Mouse (Mus musculus) stomach, embryonic 14.5 days (tissue): ENCODE measurements at regions not wholly inside any gene's neighbourhood (a gene's known extent, or its start where the extent isn't known, plus 50 kb on each side); places are given as distances from the start of the nearest gene placed in this dataset.

ENCODE experiments used
- ATAC-seq: fragments of 200-750 bp; cut with Nextera tagmentation; 2 replicates; pipeline ENCODE4 v1.8.0; 2017; ENCODE audit warnings: low read depth, moderate TSS enrichment; ENCODE audit not compliant: insufficient number of reproducible peaks, insufficient read depth, low FRiP score
- H3K27ac ChIP-seq: fragments of 300-500 bp; sonication (generic); 2 replicates; pipeline ENCODE4 v1.5.1; 2014; ENCODE audit warnings: mild to moderate bottlenecking, low read length, moderate library complexity, mixed read lengths
- H3K27me3 ChIP-seq: fragments of 300-500 bp; sonication (generic); 2 replicates; pipeline ENCODE4 v1.6.1; 2014; ENCODE audit warnings: low read length, control low read depth, mixed read lengths; ENCODE audit not compliant: control insufficient read depth, insufficient read depth
- H3K36me3 ChIP-seq: fragments of 300-500 bp; sonication (generic); 2 replicates; pipeline ENCODE4 v1.6.1; 2014; ENCODE audit warnings: mild to moderate bottlenecking, control low read depth, low read length, moderate library complexity, mixed read lengths; ENCODE audit not compliant: control insufficient read depth, insufficient read depth
- H3K4me1 ChIP-seq: fragments of 300-500 bp; sonication (generic); 2 replicates; pipeline ENCODE4 v1.6.1; 2014; ENCODE audit warnings: low read length, control low read depth, mixed read lengths; ENCODE audit not compliant: control insufficient read depth, insufficient read depth
- H3K4me2 ChIP-seq: fragments of 300-500 bp; sonication (generic); replicated peaks from 2 replicates; pipeline ENCODE4 v1.6.1; 2014; ENCODE audit warnings: low read depth, low read length, control low read depth
- H3K4me3 ChIP-seq: fragments of 300-500 bp; sonication (generic); 2 replicates; pipeline ENCODE4 v1.5.1; 2014; ENCODE audit warnings: low read depth, low read length, control low read depth
- H3K9ac ChIP-seq: fragments of 300-500 bp; sonication (generic); replicated peaks from 2 replicates; pipeline ENCODE4 v1.6.1; 2014; ENCODE audit warnings: low read depth, mild to moderate bottlenecking, control low read depth, low read length, moderate library complexity, mixed read lengths
- H3K9me3 ChIP-seq: fragments of 300-500 bp; sonication (generic); 2 replicates; pipeline ENCODE4 v1.6.1; 2016; ENCODE audit warnings: low read depth, low read length, control low read depth; ENCODE audit not compliant: control insufficient read depth
- WGBS: fragments of 180-500 bp; shearing (Covaris S2); extraction: QIAGEN DNeasy Blood & Tissue Kit; methylation state at CpG from one replicate; pipeline ENCODE4 v1.1.7; 2014; 5-methylcytosine and 5-hydroxymethylcytosine counted together

DNA sequence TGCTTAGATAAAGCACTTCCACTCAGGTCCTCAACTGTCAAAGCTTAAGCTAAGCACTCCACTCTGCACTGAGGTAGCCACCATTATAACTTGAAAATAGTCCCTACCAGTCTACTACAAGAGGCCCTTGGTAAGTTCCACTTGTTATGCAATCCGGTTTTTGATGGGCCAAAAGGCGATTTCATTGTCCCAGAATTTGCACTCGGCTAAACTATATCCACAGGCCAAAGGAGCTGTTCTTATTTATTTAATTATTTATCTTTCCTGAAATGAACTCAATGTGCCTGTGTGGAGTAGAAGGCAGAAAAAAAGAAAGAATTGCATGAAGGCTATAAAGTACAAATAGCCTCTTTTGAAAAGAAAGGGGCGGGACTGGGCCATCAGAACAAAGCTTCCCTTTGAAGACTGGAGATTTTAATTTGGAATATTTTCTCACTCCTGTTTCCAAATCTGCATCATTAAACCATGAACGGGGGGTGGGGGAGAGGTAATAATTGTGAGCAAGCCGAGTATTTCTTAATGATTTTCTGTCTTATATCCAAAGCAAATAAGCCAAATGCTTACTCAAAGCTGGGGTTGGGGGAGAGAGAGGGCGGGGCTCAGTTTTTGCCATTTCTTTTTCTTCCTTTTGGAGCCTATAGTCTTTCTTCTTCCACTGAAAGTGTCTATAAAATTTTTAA is 489.3 kb downstream of the Tox3 start:
- H3K4me1 ChIP-seq = no peaks in the 10 kb centered on the region
- H3K9me3 ChIP-seq = no peaks in the 10 kb centered on the region
- 81% methylated on average over 7 of the region's 7 CpGs for WGBS
- no peak for ATAC-seq
- H3K9ac ChIP-seq = no peak overlapping the region
- H3K36me3 ChIP-seq = no peaks in the 10 kb centered on the region
- no peak overlapping the region for H3K4me2 ChIP-seq
- no peak overlapping the region for H3K4me3 ChIP-seq
- H3K27ac ChIP-seq = no peak overlapping the region
- no peaks in the 10 kb centered on the region for H3K27me3 ChIP-seq

DNA sequence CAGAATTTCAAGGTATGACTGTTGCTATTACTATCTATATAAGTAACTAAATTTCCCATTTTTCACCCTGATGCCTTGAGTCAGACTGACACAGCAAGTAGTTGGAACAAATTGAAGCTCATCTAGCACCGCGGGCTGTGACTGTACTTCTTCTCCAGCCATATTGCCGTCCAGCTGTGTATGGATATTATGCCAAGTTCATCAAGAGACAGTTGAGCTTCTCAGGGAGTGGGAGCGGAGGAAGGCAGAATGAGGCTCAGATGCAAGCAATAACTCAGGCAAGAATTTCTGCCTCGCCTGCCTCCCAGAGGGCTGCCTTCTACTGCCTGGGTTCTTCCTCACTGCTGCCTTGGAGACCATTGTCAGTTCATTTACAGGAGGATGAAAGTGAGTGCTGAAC is 492.6 kb downstream of the Tox3 start:
- H3K4me2 ChIP-seq = no peak overlapping the region
- no peaks in the 10 kb centered on the region for H3K27me3 ChIP-seq
- H3K36me3 ChIP-seq = no peaks in the 10 kb centered on the region
- WGBS = 87% methylated on average over 5 of the region's 5 CpGs
- no peak overlapping the region for H3K4me3 ChIP-seq
- no peak for ATAC-seq
- H3K4me1 ChIP-seq = no peaks in the 10 kb centered on the region
- no peak overlapping the region for H3K9ac ChIP-seq
- H3K9me3 ChIP-seq = no peaks in the 10 kb centered on the region
- H3K27ac ChIP-seq = no peak overlapping the region

DNA sequence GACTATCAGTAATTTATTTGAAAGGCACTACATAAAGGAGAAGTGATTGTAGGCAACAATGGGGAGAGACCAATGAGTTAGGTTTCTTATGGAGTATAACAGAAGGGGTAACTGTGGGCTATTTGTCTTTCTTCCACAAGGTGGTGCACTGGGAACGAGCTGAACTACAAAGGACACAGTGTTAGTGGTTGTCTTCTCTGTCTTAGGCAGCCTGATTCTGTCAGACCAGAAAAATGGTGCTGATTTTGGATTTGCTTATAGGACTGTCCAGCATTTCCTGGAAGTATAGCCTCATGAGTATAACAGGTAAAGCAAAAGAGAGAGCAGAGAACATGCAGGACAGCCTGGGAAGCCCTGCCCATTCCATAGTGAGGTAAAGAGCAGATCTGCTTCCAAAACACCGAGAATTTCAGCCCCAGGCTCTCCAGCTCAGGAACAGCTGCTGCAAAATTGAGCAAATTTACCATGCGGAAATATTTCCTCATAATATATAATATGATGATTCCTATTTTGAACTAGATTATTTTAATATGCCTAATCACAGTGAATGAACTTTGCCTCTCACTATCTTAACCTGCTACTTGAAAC is 497.8 kb downstream of the Tox3 start:
- Histone ChIP-seq H3K9me3 (no peaks in the 10 kb centered on the region), H3K4me2 (no peak overlapping the region), H3K4me1 (no peaks in the 10 kb centered on the region), H3K4me3 (no peak overlapping the region), H3K27ac (no peak overlapping the region), H3K36me3 (no peaks in the 10 kb centered on the region), H3K27me3 (no peaks in the 10 kb centered on the region), H3K9ac (no peak overlapping the region)
- 45% methylated on average over 3 of the region's 3 CpGs for WGBS
- ATAC-seq = peak; percentile 42; the same call in 1 of the 2 replicates

DNA sequence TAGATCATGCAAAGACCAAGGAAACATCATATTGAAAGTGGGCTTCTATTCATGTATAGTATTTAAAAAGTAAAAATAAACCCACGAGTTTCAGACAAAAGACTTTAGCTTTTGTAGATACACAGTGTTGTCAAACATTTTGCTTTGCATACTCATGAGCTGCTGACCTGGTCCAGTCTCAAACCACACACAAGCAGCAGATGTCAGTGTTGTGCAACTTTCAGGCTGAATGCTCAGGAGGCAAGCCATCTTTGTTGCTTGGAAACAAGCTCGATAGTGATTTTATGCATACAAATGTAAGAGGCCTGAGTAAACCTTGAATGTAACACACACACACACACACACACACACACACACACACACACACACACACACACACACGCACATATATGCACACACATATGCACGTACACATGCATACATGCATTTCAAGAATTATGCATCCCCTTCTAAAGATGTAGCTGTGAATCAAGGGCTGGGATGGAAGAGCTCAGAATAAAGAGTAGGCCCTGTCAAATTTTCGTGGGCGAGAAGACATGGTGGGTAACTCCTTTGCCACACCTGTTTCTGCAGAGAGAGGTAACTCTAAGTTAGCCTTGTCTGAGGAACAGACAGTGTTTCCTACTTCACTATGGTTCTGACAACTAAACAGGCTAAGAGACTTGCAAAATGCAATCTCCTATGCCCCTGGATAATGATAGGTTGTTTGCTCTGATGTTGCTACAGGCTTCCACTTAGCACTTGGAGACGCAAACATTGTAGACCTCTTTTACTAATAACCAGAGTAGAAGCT is 498.5 kb downstream of the Tox3 start:
- Histone ChIP-seq H3K4me3 (no peak overlapping the region), H3K27ac (no peak overlapping the region), H3K27me3 (no peaks in the 10 kb centered on the region), H3K9me3 (no peaks in the 10 kb centered on the region), H3K4me1 (no peaks in the 10 kb centered on the region), H3K36me3 (no peaks in the 10 kb centered on the region), H3K9ac (no peak overlapping the region), H3K4me2 (no peak overlapping the region)
- ATAC-seq = no peak
- 65% methylated on average over 7 of the region's 7 CpGs for WGBS

DNA sequence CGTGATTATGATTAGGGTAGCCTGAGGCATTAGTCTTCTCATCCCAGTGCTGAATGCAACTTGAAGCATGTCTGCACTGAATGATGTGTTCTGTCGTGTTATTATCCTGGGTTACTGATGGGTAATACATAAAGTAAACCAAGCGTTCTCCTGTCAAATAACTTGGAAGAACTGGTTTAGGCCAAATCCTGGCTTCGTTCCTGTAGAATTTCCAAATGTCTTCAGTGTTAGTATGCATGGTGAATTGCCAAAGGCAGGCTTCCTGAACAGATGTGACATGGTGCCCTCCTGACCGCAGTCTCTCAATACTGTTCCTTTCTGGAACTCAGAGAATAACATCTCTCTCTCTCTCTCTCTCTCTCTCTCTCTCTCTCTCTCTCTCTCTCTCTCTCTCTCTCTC is 509.6 kb downstream of the Tox3 start:
- 66% methylated on average over 5 of the region's 5 CpGs for WGBS
- Histone ChIP-seq H3K4me1 (no peaks in the 10 kb centered on the region), H3K27ac (no peak overlapping the region), H3K9me3 (no peaks in the 10 kb centered on the region), H3K27me3 (no peaks in the 10 kb centered on the region), H3K36me3 (no peaks in the 10 kb centered on the region), H3K4me2 (no peak overlapping the region), H3K4me3 (no peak overlapping the region), H3K9ac (no peak overlapping the region)
- ATAC-seq = no peak

DNA sequence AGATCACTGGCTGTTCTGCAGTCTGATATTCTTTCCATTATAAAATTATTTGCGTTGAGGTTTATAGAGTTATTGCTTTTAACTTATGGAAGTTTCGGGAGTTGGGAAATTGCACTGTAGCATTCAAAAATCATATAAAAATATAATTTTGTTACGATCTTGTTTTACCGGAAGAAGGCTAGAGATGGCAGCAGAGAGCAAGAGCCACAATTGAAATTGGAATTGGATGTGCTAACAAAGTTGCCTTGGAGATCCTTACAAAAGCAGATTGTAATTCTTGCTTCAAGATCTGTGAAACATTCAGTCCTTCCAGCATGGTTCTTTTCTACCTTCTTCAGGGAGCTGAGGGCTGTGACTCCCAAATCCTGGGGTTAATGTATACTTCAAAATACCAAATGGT is 514.4 kb downstream of the Tox3 start:
- H3K36me3 ChIP-seq = no peaks in the 10 kb centered on the region
- ATAC-seq = no peak
- H3K4me3 ChIP-seq = no peak overlapping the region
- no peak overlapping the region for H3K9ac ChIP-seq
- WGBS = 67% methylated on average over 4 of the region's 4 CpGs
- H3K27me3 ChIP-seq = no peaks in the 10 kb centered on the region
- no peak overlapping the region for H3K27ac ChIP-seq
- no peaks in the 10 kb centered on the region for H3K9me3 ChIP-seq
- H3K4me2 ChIP-seq = no peak overlapping the region
- H3K4me1 ChIP-seq = no peaks in the 10 kb centered on the region

DNA sequence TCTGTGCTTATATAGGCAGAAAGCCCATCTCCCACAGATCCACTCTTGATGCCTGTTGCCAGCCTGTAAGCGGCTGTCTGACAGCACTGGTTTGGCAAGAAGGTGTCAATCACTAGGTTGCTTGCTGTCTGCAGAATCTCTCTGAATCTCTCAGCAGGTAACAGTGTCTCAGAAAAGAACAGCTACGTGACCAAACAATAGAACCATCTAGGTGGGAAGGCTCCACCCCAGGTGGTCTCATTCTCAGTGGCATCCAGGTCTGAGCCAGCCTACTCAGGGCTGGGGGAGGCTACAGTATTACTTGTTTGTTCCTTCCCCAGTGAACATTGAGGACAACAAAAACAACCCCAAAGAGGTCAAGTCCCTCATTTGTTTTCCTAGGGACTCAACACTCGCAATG is 523.6 kb downstream of the Tox3 start:
- no peaks in the 10 kb centered on the region for H3K27me3 ChIP-seq
- WGBS = 47% methylated on average over 3 of the region's 3 CpGs
- H3K4me1 ChIP-seq = no peaks in the 10 kb centered on the region
- H3K9ac ChIP-seq = no peak overlapping the region
- no peaks in the 10 kb centered on the region for H3K9me3 ChIP-seq
- ATAC-seq = no peak
- no peak overlapping the region for H3K27ac ChIP-seq
- no peak overlapping the region for H3K4me3 ChIP-seq
- H3K4me2 ChIP-seq = no peak overlapping the region
- H3K36me3 ChIP-seq = no peaks in the 10 kb centered on the region

DNA sequence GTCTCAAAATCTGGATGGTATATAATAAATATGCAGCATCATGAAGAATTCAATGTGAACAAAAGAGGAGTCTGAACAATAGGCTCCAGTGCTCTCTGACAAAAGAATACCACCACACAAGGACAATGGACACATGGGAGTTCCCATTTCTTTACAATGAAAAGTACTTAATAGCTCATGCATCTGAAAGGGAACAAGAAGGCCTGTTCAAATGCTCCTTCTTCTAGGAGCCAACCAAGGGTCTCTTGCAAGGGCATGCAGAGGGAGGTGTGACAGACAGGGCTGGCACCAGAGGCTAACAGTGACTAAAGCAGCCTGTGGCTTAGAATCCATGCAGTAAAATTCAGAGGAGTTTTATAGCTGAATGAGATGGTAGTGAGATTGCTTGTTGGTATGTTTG is 524.5 kb downstream of the Tox3 start:
- no peak overlapping the region for H3K4me3 ChIP-seq
- no peaks in the 10 kb centered on the region for H3K9me3 ChIP-seq
- H3K9ac ChIP-seq = no peak overlapping the region
- H3K27me3 ChIP-seq = no peaks in the 10 kb centered on the region
- no peaks in the 10 kb centered on the region for H3K4me1 ChIP-seq
- H3K27ac ChIP-seq = no peak overlapping the region
- no peak overlapping the region for H3K4me2 ChIP-seq
- no peaks in the 10 kb centered on the region for H3K36me3 ChIP-seq
- no peak for ATAC-seq
